In genomic region chr12:13180715-13181335, GRCm38 (mm10) we compare ENCODE assay signal across 8 mouse cellular contexts.
DNase-seq lines count a peak whose midpoint lies in the region; ATAC-seq and TF ChIP-seq lines count a peak whose summit lies in the region.

No protein-coding gene starts in this region.

- H3K4me1 ChIP-seq in forebrain, embryonic 14.5 days (ENCODE audit: control insufficient read depth, insufficient read depth, low read length): no peaks in the 10 kb centered on the region; the same call in 1 of the 2 replicates
- peaks cover 33% of the 10 kb centered on the region for H3K4me1 ChIP-seq in kidney, embryonic 14.5 days (ENCODE audit: control insufficient read depth, insufficient read depth, low read length)
- H3K4me1 ChIP-seq in midbrain, embryonic 10.5 days: peaks cover 38% of the 10 kb centered on the region

- no peaks in the 10 kb centered on the region for H3K27me3 ChIP-seq in forebrain, embryonic 14.5 days (replicated peaks; ENCODE audit: control insufficient read depth, insufficient read depth, low read length)
- H3K27me3 ChIP-seq in kidney, embryonic 14.5 days (ENCODE audit: control insufficient read depth, insufficient read depth, low read length): no peaks in the 10 kb centered on the region
- no peaks in the 10 kb centered on the region for H3K27me3 ChIP-seq in midbrain, embryonic 10.5 days (ENCODE audit: low read depth, poor library complexity, severe bottlenecking)

- intact Hi-C loops in gastrocnemius, adult 2 months (cut with DNase I): no loop called here

- H3K4me2 ChIP-seq in forebrain, embryonic 14.5 days (ENCODE audit: low read length): no peak overlapping the region
- no peak overlapping the region for H3K4me2 ChIP-seq in kidney, embryonic 14.5 days (replicated peaks; ENCODE audit: low read depth, low read length)

- WGBS in forebrain, embryonic 14.5 days: 24% methylated on average over 9 of the region's 9 CpGs
- 30% methylated on average over 9 of the region's 9 CpGs for WGBS in kidney, embryonic 14.5 days
- WGBS in midbrain, embryonic 10.5 days: 24% methylated on average over 9 of the region's 9 CpGs

- no peaks in the 10 kb centered on the region for H3K9me3 ChIP-seq in forebrain, embryonic 14.5 days (replicated peaks; ENCODE audit: control insufficient read depth, low read length)
- H3K9me3 ChIP-seq in kidney, embryonic 14.5 days (ENCODE audit: control insufficient read depth, low read length): no peaks in the 10 kb centered on the region
- no peaks in the 10 kb centered on the region for H3K9me3 ChIP-seq in midbrain, embryonic 10.5 days (replicated peaks)

- H3K9ac ChIP-seq in forebrain, embryonic 14.5 days (ENCODE audit: low read length): no peak overlapping the region
- no peak overlapping the region for H3K9ac ChIP-seq in kidney, embryonic 14.5 days (ENCODE audit: low read depth, low read length)

- peak; percentile 88 for ATAC-seq in forebrain, embryonic 14.5 days
- peak; percentile 58 for ATAC-seq in kidney, embryonic 14.5 days (ENCODE audit: low FRiP score, low TSS enrichment)

- no peak overlapping the region for H3K27ac ChIP-seq in forebrain, embryonic 14.5 days (ENCODE audit: low read depth, low read length)
- H3K27ac ChIP-seq in kidney, embryonic 14.5 days (ENCODE audit: low read depth, low read length): no peak overlapping the region; the same call in 1 of the 2 replicates
- peak overlapping the region; percentile 69 for H3K27ac ChIP-seq in midbrain, embryonic 10.5 days (replicated peaks)
- no peak overlapping the region for H3K27ac ChIP-seq in gastrocnemius, adult 2 months

- no peak overlapping the region for H3K4me3 ChIP-seq in forebrain, embryonic 14.5 days (ENCODE audit: low read depth, low read length)
- no peak overlapping the region for H3K4me3 ChIP-seq in kidney, embryonic 14.5 days (ENCODE audit: low read length)
- H3K4me3 ChIP-seq in midbrain, embryonic 10.5 days: no peak overlapping the region
- H3K4me3 ChIP-seq in gastrocnemius, adult 2 months: no peak overlapping the region

- peak; percentile 30 for DNase-seq in lung, postnatal 10 days
- DNase-seq in lung, postnatal 25 days (ENCODE audit: low spot score): no peak
- peak; percentile 58 for DNase-seq in forebrain, embryonic 14.5 days (ENCODE audit: low spot score)
- peak; percentile 64 for DNase-seq in midbrain, embryonic 10.5 days (ENCODE audit: low spot score)
- no peak for DNase-seq in cerebellum, adult 9-10 months
- no peak for DNase-seq in gastrocnemius, adult 2 months
- no peak for DNase-seq in thymus, postnatal 4 days

- no peaks in the 10 kb centered on the region for H3K36me3 ChIP-seq in forebrain, embryonic 14.5 days (ENCODE audit: control insufficient read depth, insufficient read depth, low read length)
- no peaks in the 10 kb centered on the region for H3K36me3 ChIP-seq in kidney, embryonic 14.5 days (ENCODE audit: control insufficient read depth, insufficient read depth, low read length)
- H3K36me3 ChIP-seq in midbrain, embryonic 10.5 days: no peaks in the 10 kb centered on the region

- TF ChIP-seq CTCF in gastrocnemius, adult 2 months (IDR thresholded peaks at IDR 0.05): no peak

Comparison
In these comparisons a context has a peak if more than half of its experiments do, and no peak if none do; other contexts are left out.
1. DNase-seq: peak in lung, postnatal 10 days (single experiment), forebrain, embryonic 14.5 days (single experiment) and midbrain, embryonic 10.5 days (single experiment); none in lung, postnatal 25 days (single experiment), cerebellum, adult 9-10 months (single experiment), gastrocnemius, adult 2 months (single experiment) and thymus, postnatal 4 days (single experiment).